Mouse (Mus musculus) MEL (cell line): Measurements from ENCODE around the gene Dram1. TPM values are rescaled to one million over a fixed set of nuclear protein-coding genes. Genes with fewer than 3 reads are reported as not detected.

Source experiments
- DNase-seq: peaks from one replicate; pipeline ENCODE4 v3.0.0; 2011; ENCODE audit warnings: low read depth, low spot score
- H3K27ac ChIP-seq: 2 replicates; pipeline ENCODE4 v1.5.1; 2012; ENCODE audit warnings: low read depth, mild to moderate bottlenecking, control low read depth, low read length, moderate library complexity; ENCODE audit not compliant: control insufficient read depth
- H3K27me3 ChIP-seq, 2 experiments: fragments of 150-350 bp in 1 of 2; sonication (generic) in 1 of 2; 2 replicates each; pipeline ENCODE4 v1.6.1; 2012; ENCODE audit warnings: low read length in 2 of 2, mild to moderate bottlenecking in 2 of 2, improper control_type of control experiment in 1 of 2, moderate library complexity in 1 of 2; ENCODE audit not compliant: insufficient read depth in 2 of 2, control insufficient read depth in 1 of 2
- H3K36me3 ChIP-seq, 2 experiments: 2 replicates each; pipeline ENCODE4 v1.6.1; 2012 to 2014; ENCODE audit warnings: low read length in 2 of 2, improper control_type of control experiment in 1 of 2, inconsistent platforms in 1 of 2, mild to moderate bottlenecking in 1 of 2; ENCODE audit not compliant: insufficient read depth in 2 of 2, control insufficient read depth in 1 of 2
- H3K4me1 ChIP-seq, 2 experiments: fragments of 150-350 bp in 1 of 2; sonication (generic) in 1 of 2; 2 replicates each; pipeline ENCODE4 v1.6.1; 2012; ENCODE audit warnings: low read length in 2 of 2, improper control_type of control experiment in 1 of 2, mild to moderate bottlenecking in 1 of 2; ENCODE audit not compliant: insufficient read depth in 2 of 2, control insufficient read depth in 1 of 2
- H3K4me3 ChIP-seq, 2 experiments: fragments of 150-350 bp in 1 of 2; sonication (generic) in 1 of 2; 2 replicates each; pipeline ENCODE4 v1.5.1; 2012; ENCODE audit warnings: low read depth in 2 of 2, low read length in 2 of 2, mild to moderate bottlenecking in 2 of 2, moderate library complexity in 2 of 2, control low read depth in 1 of 2, improper control_type of control experiment in 1 of 2; ENCODE audit not compliant: control insufficient read depth in 1 of 2, insufficient read depth in 1 of 2
- H3K79me2 ChIP-seq: 2 replicates; pipeline ENCODE4 v1.6.1; 2012; ENCODE audit warnings: mild to moderate bottlenecking, low read length, moderate library complexity; ENCODE audit not compliant: control insufficient read depth, poor library complexity, insufficient read depth
- H3K9ac ChIP-seq: 2 replicates; pipeline ENCODE4 v1.6.1; 2012; ENCODE audit warnings: low read depth, mild to moderate bottlenecking, control low read depth, low read length, moderate library complexity; ENCODE audit not compliant: control insufficient read depth, poor library complexity, severe bottlenecking
- H3K9me3 ChIP-seq: fragments of 150-350 bp; sonication (generic); replicated peaks from 2 replicates; pipeline ENCODE4 v1.6.1; 2012; ENCODE audit warnings: mild to moderate bottlenecking, low read length, improper control_type of control experiment, moderate library complexity; ENCODE audit not compliant: insufficient read depth
- CHD1 ChIP-seq: IDR thresholded peaks from 2 replicates; pipeline ENCODE4 v1.6.1; 2012; ENCODE audit warnings: low read depth, mild to moderate bottlenecking, inconsistent platforms, low read length, improper control_type of control experiment
- CHD2 ChIP-seq: IDR thresholded peaks from 2 replicates; pipeline ENCODE4 v1.6.1; 2011; ENCODE audit warnings: low read length, improper control_type of control experiment
- CTCF ChIP-seq, 3 experiments: IDR thresholded peaks in 2 of 3; conservative IDR thresholded peaks in 1 of 3; 2 replicates each; pipeline ENCODE4 v1.5.1; 2011 to 2012; ENCODE audit warnings: low read length in 3 of 3, low read depth in 2 of 3, mild to moderate bottlenecking in 2 of 3, improper control_type of control experiment in 1 of 3, inconsistent platforms in 1 of 3, mixed read lengths in 1 of 3, moderate library complexity in 1 of 3; ENCODE audit not compliant: control insufficient read depth in 1 of 3, insufficient read depth in 1 of 3, poor library complexity in 1 of 3, severe bottlenecking in 1 of 3
- E2F4 ChIP-seq: IDR thresholded peaks from 2 replicates; pipeline ENCODE4 v1.6.1; 2011; ENCODE audit warnings: low read depth, low read length, improper control_type of control experiment, borderline replicate concordance
- ELF1 ChIP-seq: IDR thresholded peaks from 2 replicates; pipeline ENCODE4 v1.6.1; 2014; ENCODE audit warnings: low read depth, mild to moderate bottlenecking, inconsistent platforms, low read length, improper control_type of control experiment, moderate library complexity
- ETS1 ChIP-seq: IDR thresholded peaks from 2 replicates; pipeline ENCODE4 v1.6.1; 2012; ENCODE audit warnings: low read depth, mild to moderate bottlenecking, inconsistent platforms, low read length, improper control_type of control experiment, moderate library complexity
- MAFK ChIP-seq: IDR thresholded peaks from 2 replicates; pipeline ENCODE4 v1.6.1; 2011; ENCODE audit warnings: low read depth, mild to moderate bottlenecking, low read length, improper control_type of control experiment, borderline replicate concordance
- MAZ ChIP-seq: IDR thresholded peaks from 2 replicates; pipeline ENCODE4 v1.6.1; 2012; ENCODE audit warnings: low read depth, mild to moderate bottlenecking, inconsistent platforms, low read length, improper control_type of control experiment
- POLR2A ChIP-seq, 2 experiments: IDR thresholded peaks; 2 replicates each; pipeline ENCODE4 v1.6.1; 2011 to 2012; ENCODE audit warnings: low read length in 2 of 2, mild to moderate bottlenecking in 2 of 2, control low read depth in 1 of 2, improper control_type of control experiment in 1 of 2, low read depth in 1 of 2, moderate library complexity in 1 of 2; ENCODE audit not compliant: control insufficient read depth in 1 of 2, insufficient read depth in 1 of 2, poor library complexity in 1 of 2
- RCOR1 ChIP-seq: IDR thresholded peaks from 2 replicates; pipeline ENCODE4 v1.6.1; 2012; ENCODE audit warnings: low read depth, mild to moderate bottlenecking, inconsistent platforms, low read length, improper control_type of control experiment
- SMC3 ChIP-seq: IDR thresholded peaks from 2 replicates; pipeline ENCODE4 v1.6.1; 2011; ENCODE audit warnings: low read depth, low read length, improper control_type of control experiment
- TAL1 ChIP-seq: IDR thresholded peaks from 2 replicates; pipeline ENCODE4 v1.6.1; 2012; ENCODE audit warnings: mild to moderate bottlenecking, inconsistent platforms, low read length, moderate library complexity, mixed read lengths
- TCF12 ChIP-seq: IDR thresholded peaks from 2 replicates; pipeline ENCODE4 v1.6.1; 2014; ENCODE audit warnings: low read depth, mild to moderate bottlenecking, inconsistent platforms, low read length, improper control_type of control experiment, moderate library complexity
- ZC3H11A ChIP-seq: IDR thresholded peaks from 2 replicates; pipeline ENCODE4 v1.6.1; 2012; ENCODE audit warnings: low read depth, mild to moderate bottlenecking, inconsistent platforms, low read length, improper control_type of control experiment
- ZMIZ1 ChIP-seq: IDR thresholded peaks from 2 replicates; pipeline ENCODE4 v1.6.1; 2012; ENCODE audit warnings: low read depth, mild to moderate bottlenecking, inconsistent platforms, low read length, improper control_type of control experiment, moderate library complexity
- ZNF384 ChIP-seq: IDR thresholded peaks from 2 replicates; pipeline ENCODE4 v1.6.1; 2012; ENCODE audit warnings: low read depth, mild to moderate bottlenecking, inconsistent platforms, low read length, improper control_type of control experiment
- polyA plus RNA-seq, 2 experiments: library from polyadenylated mRNA; stranded (reverse) in 1 of 2; unstranded in 1 of 2; fragments of >175 nt in 1 of 2; fragments of >200 nt in 1 of 2; gene quantifications; 2 replicates each; pipeline versions ENCODE4 v1.2.1 to v1.2.4; 2012; ENCODE audit warnings: low replicate concordance in 2 of 2, low read depth in 1 of 2; ENCODE audit not compliant: insufficient read length in 2 of 2, insufficient read depth in 1 of 2, missing spikeins in 1 of 2
- total RNA-seq: library from RNA; depleted of rRNA; stranded (reverse); fragments of 300-350 nt; gene quantifications from 2 replicates; pipeline ENCODE4 v1.2.3, GENCODE M21; 2012

Gene Dram1
- total and polyA plus RNA-seq, 3 experiments: 0.17 TPM; not detected in 2

DNA sequence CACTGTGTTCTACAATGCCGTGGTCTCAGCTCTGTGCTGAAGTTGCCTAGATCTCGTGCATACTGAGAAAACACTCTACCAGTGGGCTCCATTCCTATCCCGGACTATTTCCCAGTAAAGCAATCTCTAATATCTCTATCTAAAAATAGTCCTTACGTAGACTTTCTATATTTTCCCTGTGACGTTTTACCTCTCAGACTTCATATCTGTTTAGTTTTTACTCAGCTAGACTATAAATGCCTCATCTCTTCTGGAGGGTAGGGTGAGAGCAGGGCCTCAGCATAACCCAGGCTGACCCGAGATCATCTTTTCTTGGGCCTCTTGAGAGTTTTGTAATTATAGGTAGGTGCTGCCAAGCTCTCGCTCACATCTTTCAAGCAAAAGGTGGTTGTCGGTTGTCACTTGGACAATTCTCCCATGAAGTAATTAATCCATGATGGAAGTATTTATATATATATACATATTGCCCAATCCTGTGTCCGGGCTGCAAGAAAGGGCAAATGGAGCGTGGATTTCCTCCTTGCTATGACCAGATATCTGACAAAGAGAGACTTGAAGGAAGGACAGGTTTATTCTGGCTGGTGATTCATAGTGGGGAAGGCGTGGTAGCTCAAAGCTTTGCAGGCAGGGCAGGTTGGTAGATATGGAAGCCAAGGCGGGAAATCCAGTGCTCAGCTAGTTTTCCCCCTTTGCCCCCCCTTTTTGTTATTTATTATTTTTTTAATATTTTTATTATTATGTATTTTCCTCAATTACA lies 29.2 kb upstream of the Dram1 start:
- H3K27ac ChIP-seq: no peak overlapping the region
- no peak for TF ChIP-seq MAFK
- TF ChIP-seq E2F4: no peak
- no peak for TF ChIP-seq MAZ
- TF ChIP-seq CTCF (IDR thresholded peaks at IDR 0.05 in 2 of 3, conservative IDR thresholded peaks at IDR 0.05 in 1 of 3; ENCODE audit: control insufficient read depth in 1 of 3, insufficient read depth in 1 of 3, low read depth in 2 of 3, low read length in 3 of 3, poor library complexity in 1 of 3, severe bottlenecking in 1 of 3): no peak
- TF ChIP-seq TAL1: no peak
- no peak for TF ChIP-seq SMC3
- TF ChIP-seq CHD2: no peak
- no peak for TF ChIP-seq TCF12
- no peak for TF ChIP-seq POLR2A (IDR thresholded peaks at IDR 0.05; ENCODE audit: control insufficient read depth in 1 of 2, insufficient read depth in 1 of 2, low read depth in 1 of 2, low read length in 2 of 2, poor library complexity in 1 of 2)
- TF ChIP-seq ZC3H11A: no peak
- no peak for TF ChIP-seq ZNF384
- TF ChIP-seq CHD1: no peak
- TF ChIP-seq ELF1: no peak
- TF ChIP-seq, all 39 proteins: peak for 0
- Histone ChIP-seq H3K4me1 (no peaks in the 10 kb centered on the region), H3K9me3 (no peaks in the 10 kb centered on the region), H3K36me3 (peaks cover 0 to 2% of the 10 kb centered on the region in 2 experiments; a peak in 1 of 4 replicates), H3K79me2 (no peaks in the 10 kb centered on the region), H3K9ac (no peak overlapping the region), H3K4me3 (no peak overlapping the region), H3K27me3 (no peaks in the 10 kb centered on the region)
- no peak for DNase-seq

DNA sequence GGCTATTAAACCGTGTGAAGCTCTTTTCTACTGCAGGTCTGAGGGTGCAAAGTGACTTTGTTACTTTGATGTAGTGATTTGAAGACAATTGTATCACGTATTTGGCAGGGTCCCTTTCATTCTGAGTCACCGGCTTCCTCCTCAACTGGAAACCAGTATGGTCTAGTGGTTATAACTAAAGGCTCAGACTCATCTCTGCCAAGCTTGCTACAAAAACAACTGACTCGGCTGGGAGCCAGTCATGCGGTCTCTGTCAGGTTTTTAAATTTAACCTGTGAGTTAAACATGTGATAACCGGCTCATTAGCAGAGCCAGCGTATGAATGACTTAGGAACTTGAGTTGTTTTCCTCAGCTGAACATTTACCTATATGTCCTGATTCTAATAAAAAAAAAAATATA lies 26.9 kb upstream of the Dram1 start:
- H3K27me3 ChIP-seq: no peaks in the 10 kb centered on the region
- DNase-seq: no peak
- H3K27ac ChIP-seq: no peak overlapping the region
- H3K36me3 ChIP-seq: no peaks in the 10 kb centered on the region; a peak in 1 of 4 replicates
- H3K4me1 ChIP-seq: no peaks in the 10 kb centered on the region
- no peak overlapping the region for H3K4me3 ChIP-seq
- no peaks in the 10 kb centered on the region for H3K79me2 ChIP-seq
- no peaks in the 10 kb centered on the region for H3K9me3 ChIP-seq
- H3K9ac ChIP-seq: no peak overlapping the region
- TF ChIP-seq ZMIZ1 (no peak), ETS1 (no peak), RCOR1 (no peak)
- TF ChIP-seq, all 39 proteins: peak for 0
